Mouse (Mus musculus): ENCODE data around the gene Cdr2. TPM values are rescaled to one million over a fixed set of nuclear protein-coding genes. Genes with fewer than 3 reads are reported as not detected.
A peak's percentile ranks its signal among the peaks of the same experiment; 100 is the strongest.
"Not testable (repeated sequence)": the region's sequence is repeated elsewhere in the genome, so short reads cannot be mapped to it uniquely, and the experiment has no call there.

The Cdr2 gene
- total RNA-seq, 2 experiments from 2014 or later, result 2.2 to 5.4 TPM

GRCm38 (mm10) chr7:120917592-120918461 lies 64.3 kb downstream of the Cdr2 start, which contains the start of gene Polr3e:
TSS of gene Polr3e (plus strand) at chr7:120917744.
- peak; percentile 99 for DNase-seq
- peak within 1 kb of the TSS; percentile 93 for H3K27ac ChIP-seq
- intact Hi-C loops (cut with DNase I), result loop anchor here (1.0 to 10.0 kb wide), 3 partner anchors 83 to 281 kb away; partner anchors contain the start of genes Mosmo, Pdzd9 and Uqcrc2
- peak; percentile 95 for TF ChIP-seq CTCF (IDR thresholded peaks at IDR 0.05)
- H3K4me3 ChIP-seq, result peak within 1 kb of the TSS; percentile 96

GRCm38 (mm10) chr7:120917279-120917591 lies 64.9 kb downstream of the Cdr2 start:
- TF ChIP-seq CTCF (IDR thresholded peaks at IDR 0.05), result no peak
- peak overlapping the region; percentile 96 for H3K4me3 ChIP-seq
- intact Hi-C loops (cut with DNase I), result loop anchor here (1.0 to 10.0 kb wide), 3 partner anchors 82 to 280 kb away; partner anchors contain the start of genes Mosmo, Pdzd9 and Uqcrc2
- DNase-seq, result no peak
- peak overlapping the region; percentile 93 for H3K27ac ChIP-seq

GRCm38 (mm10) chr7:120916262-120916875 lies 65.7 kb downstream of the Cdr2 start:
- Histone ChIP-seq H3K27ac (no peak overlapping the region; the same call in 1 of the 2 replicates), H3K4me3 (peak overlapping the region; percentile 96)
- no peak for DNase-seq
- intact Hi-C loops (cut with DNase I), result loop anchor here (5.0 to 10.0 kb wide), 2 partner anchors 242 to 279 kb away; partner anchors contain the start of genes Mosmo, Pdzd9 and Uqcrc2
- TF ChIP-seq CTCF (IDR thresholded peaks at IDR 0.05), result no peak

GRCm38 (mm10) chr7:120913332-120913731 lies 68.8 kb downstream of the Cdr2 start:
- DNase-seq, result no peak
- H3K27ac ChIP-seq, result no peak overlapping the region
- intact Hi-C loops (cut with DNase I), result loop anchor here (10.0 kb wide), 1 partner anchor 239 kb away; the partner anchor contains the start of genes Mosmo and Pdzd9
- peak; percentile 42 for TF ChIP-seq CTCF (IDR thresholded peaks at IDR 0.05)
- no peak overlapping the region for H3K4me3 ChIP-seq

GRCm38 (mm10) chr7:120911268-120911667 lies 70.8 kb downstream of the Cdr2 start:
- not testable (repeated sequence) for H3K4me3 ChIP-seq, H3K27ac ChIP-seq, DNase-seq
- intact Hi-C loops (cut with DNase I), result loop anchor here (10.0 kb wide), 1 partner anchor 236 kb away; the partner anchor contains the start of genes Mosmo and Pdzd9

GRCm38 (mm10) chr7:120910172-120910571 lies 71.9 kb downstream of the Cdr2 start:
- not testable (repeated sequence) for H3K4me3 ChIP-seq, H3K27ac ChIP-seq, DNase-seq
- TF ChIP-seq CTCF (IDR thresholded peaks at IDR 0.05), result peak; percentile 28
- intact Hi-C loops (cut with DNase I), result loop anchor here (10.0 kb wide), 1 partner anchor 235 kb away; the partner anchor contains the start of genes Mosmo and Pdzd9

Other genes with a start within 250 kb of the Cdr2 start
- gene Vwa3a, start 243.0 kb downstream of the Cdr2 start, total RNA-seq (2021), result 1 to 10 TPM in 1 of 2 experiments, under 1 TPM in 1; 0.48 to 1.1 TPM
- under 1 TPM; 0.31 to 0.42 TPM for gene Gm5737, start 169.9 kb downstream of the Cdr2 start, total RNA-seq (2021)
- gene Eef2k, start 139.5 kb downstream of the Cdr2 start, total RNA-seq (2021), result 10 to 100 TPM; 53.1 to 88.8 TPM
- 10 to 100 TPM in 1 of 2 experiments, 1 to 10 TPM in 1; 8.8 to 11.0 TPM for gene Polr3e, start 64.6 kb downstream of the Cdr2 start, total RNA-seq (2021)
- not detected for gene Mfsd13b, start 197 bp upstream of the Cdr2 start, total RNA-seq (2021)
- gene Mettl9, start 52.1 kb upstream of the Cdr2 start, total RNA-seq (2021), result 10 to 100 TPM; 20.3 to 23.5 TPM
- gene Igsf6, start 92.3 kb upstream of the Cdr2 start, total RNA-seq (2021), result under 1 TPM; 0.31 to 0.38 TPM
- gene Otoa, start 99.3 kb upstream of the Cdr2 start, total RNA-seq (2021), result under 1 TPM; 0.31 to 0.61 TPM